Mouse (Mus musculus) layer of hippocampus, postnatal 25 days (tissue): ENCODE measurements around the gene 4931428L18Rik. TPM values are rescaled to one million over a fixed set of nuclear protein-coding genes. Genes with fewer than 3 reads are reported as not detected.

Source experiments
- DNase-seq, 2 experiments: peaks; one replicate each; pipeline ENCODE4 v3.0.0; 2022; ENCODE audit warnings: mixed read lengths in 2 of 2, low spot score in 1 of 2; ENCODE audit errors: extremely low spot score in 1 of 2
- total RNA-seq, 2 experiments: library from RNA; stranded (reverse); gene quantifications; 2 replicates each; pipeline ENCODE4 v1.2.3; 2021

Gene 4931428L18Rik
- total RNA-seq: not detected

GRCm38 (mm10) chr1:31222564-31222963, at the start of gene 4931428L18Rik, which contains the start of gene Pih1d3:
TSS of gene 4931428L18Rik (minus strand) at chr1:31222684.
TSS of gene Pih1d3 (plus strand) at chr1:31222838.
- DNase-seq: no peak

DNA sequence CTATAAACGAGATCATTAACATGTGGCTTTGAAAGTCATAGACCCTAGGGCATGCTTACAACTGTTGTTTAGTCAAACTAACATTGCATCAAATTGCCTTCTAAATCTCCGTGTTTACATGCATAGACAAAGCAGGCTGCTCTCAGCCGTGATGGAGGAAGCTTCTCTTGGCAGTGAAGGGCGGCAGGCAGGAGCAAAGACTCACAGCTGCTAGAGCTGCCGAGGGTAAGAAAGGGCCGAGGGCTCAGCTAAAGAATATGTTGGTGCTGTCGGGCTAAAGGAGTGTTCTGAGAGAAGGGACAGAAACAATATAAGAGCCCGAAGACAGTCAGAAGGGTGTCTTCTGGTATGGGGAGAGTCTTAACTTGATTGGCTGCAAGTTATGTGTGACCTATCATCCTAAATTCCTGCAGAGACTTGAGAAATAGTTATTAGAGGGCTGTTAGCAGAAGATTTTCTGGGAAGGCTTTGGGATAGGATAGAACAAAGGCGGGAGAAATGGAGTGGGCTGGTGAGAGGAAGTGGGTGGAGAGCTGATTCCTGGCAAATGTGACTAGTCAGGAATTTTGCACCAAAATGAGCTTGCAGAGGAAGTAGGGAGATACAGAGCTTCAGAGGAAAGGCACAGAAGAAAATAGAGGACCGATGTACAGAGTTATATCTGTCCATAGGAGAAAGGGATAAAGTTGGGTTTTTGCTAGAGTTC, 37.9 kb upstream of the 4931428L18Rik start:
- DNase-seq: no peak

DNA sequence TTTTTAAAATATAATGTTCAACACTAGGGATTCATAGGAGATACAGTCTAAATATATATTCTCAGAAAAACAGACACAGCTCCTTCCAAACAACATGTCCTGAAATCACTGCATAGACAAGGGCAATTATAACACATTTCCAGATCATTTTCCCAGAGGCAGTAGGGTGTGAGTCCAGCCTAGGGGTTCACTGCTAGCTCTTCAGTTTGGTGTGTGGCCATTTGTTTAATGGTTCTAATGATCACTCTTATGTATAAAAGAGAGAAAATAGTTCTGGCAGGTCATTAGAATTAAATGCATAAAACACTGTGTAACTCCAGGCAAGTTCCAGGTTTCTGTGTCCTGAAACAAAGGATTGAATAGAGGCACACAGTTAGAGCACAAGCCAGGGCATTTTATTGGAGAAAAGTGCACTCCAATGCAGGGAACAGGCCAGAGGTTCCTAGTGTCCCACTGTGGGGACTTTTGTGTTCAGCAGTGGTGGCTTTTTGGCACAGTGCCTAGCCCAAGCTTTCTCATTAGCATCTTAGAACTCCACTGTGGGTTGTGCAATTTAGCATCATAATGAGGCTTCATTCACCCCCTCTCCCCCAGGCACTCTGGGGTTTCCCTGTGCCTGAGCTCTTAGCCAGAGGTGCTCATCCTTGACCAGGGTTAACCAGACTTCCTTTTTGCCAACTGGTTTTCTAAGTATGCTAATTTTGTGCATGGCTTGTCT, 11.0 kb upstream of the 4931428L18Rik start:
- peak in 1 of 2 experiments; percentile 13 for DNase-seq

- DNase-seq: no peak
Observed at GRCm38 (mm10) chr1:31220599-31221250, 1.8 kb downstream of the 4931428L18Rik start.

DNA sequence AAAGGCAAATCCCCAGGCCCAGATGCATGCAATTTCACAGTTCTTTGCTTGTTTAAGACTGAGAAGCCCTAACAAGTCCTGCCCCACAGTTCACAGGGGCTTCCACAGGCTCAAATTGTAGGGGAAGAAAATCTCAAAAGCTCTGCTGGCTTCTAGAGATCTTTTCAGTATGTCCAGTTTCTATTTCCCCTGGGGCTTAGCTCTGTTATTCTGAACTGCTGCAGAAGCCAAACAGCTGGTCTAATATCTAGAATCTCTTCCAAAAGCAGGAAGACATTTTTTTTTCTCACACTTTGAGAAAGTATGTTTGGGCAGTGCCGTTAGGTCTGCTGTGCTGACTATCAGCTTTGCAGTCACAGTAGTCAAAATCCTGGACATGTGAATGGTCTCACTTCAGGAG, 7.7 kb downstream of the 4931428L18Rik start:
- DNase-seq: no peak

GRCm38 (mm10) chr1:31210144-31210543, 12.3 kb downstream of the 4931428L18Rik start:
- DNase-seq: peak in 1 of 2 experiments; percentile 62

GRCm38 (mm10) chr1:31205770-31206169, 16.7 kb downstream of the 4931428L18Rik start:
- DNase-seq: no peak

- DNase-seq: no peak
Observed at GRCm38 (mm10) chr1:31205346-31205745, 17.1 kb downstream of the 4931428L18Rik start.

DNA sequence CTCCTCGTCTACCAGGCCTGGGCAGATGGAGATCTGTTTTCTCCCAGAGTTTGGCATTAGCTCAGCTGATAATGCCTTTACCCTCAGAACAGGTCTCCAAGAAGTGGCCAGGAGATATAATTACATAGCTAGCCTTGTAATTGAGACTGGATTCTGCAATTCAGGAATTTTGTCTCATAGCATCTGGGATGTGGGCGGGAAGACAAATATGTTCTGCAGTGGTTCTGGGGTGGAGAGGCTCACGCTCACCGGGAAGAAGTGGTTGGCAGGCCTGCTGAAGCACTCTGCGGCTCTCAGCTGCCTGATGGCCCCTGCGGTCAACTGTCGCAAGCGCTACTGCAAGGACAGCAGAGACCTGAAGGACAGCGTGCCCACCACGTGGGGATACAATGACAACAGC, 18.7 kb downstream of the 4931428L18Rik start:
- DNase-seq: no peak

- DNase-seq: no peak
Observed at GRCm38 (mm10) chr1:31196959-31197358, 25.5 kb downstream of the 4931428L18Rik start.

GRCm38 (mm10) chr1:31195633-31196032, 26.9 kb downstream of the 4931428L18Rik start:
- no peak for DNase-seq

- DNase-seq: no peak
Observed at GRCm38 (mm10) chr1:31190237-31190866, 32.1 kb downstream of the 4931428L18Rik start.

DNA sequence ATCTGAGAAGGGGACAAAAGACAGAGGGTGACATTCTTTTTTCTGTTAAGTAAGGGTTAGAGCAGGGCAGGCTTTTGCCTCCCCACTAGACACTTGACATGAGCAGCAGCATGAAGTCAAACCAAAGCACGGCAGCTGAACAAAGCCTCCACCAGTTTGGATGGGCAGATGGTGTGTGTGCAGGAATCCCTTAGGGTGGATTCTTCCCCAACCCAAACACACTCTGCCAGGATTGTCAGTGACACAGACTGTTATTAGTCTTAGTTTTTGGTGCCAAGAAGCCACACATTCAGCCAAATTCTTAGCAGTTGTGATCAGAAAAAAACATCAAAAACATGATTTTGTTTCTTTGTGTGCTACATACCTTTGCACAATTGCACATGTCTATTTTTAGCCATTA, 44.2 kb downstream of the 4931428L18Rik start:
- peak; percentile 16 to 43 for DNase-seq

DNA sequence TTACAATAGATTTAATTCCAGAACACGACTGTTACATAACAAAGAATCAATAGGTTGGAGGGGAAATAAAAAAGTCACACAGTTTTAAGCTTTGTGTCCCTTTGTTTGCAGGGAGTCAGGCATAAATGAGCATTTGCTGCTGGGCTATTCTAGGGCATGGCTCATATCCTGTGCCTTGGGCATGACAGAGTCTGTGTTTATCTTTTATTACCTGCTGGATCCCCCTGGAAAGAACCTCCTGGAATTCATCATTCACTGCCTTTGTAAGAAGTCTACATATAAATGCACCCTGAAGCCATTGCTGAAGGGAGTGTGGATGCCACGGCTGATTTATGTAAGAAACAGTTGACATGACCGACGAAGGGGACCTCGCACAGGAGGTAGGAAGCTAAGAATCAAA, 46.4 kb downstream of the 4931428L18Rik start, which contains the start of gene Lgsn:
TSS of gene Lgsn (plus strand) at position 301 of the 400 bp plus-strand sequence.
- DNase-seq: no peak

DNA sequence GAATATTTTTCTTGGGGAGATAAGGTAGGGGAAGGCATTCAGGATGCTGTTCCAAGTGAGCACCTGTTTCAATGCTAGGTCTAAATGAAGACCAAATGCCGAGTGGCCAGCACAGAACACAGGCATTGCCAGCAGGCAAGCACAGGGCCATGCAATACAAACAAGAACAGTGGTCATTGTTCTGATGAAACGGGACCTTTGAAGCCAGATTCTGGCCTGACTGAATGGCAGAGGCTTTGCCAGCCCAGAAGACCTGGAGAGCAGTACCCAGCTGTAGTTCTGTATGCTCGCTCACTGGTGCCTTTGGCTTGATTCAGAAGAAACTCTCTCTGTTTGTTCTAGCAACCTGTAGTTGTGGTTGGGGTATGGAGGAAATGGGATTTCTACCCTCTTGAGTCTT, 47.1 kb downstream of the 4931428L18Rik start:
- DNase-seq: no peak

- no peak for DNase-seq
Observed at GRCm38 (mm10) chr1:31165326-31166121, 57.0 kb downstream of the 4931428L18Rik start.

DNA sequence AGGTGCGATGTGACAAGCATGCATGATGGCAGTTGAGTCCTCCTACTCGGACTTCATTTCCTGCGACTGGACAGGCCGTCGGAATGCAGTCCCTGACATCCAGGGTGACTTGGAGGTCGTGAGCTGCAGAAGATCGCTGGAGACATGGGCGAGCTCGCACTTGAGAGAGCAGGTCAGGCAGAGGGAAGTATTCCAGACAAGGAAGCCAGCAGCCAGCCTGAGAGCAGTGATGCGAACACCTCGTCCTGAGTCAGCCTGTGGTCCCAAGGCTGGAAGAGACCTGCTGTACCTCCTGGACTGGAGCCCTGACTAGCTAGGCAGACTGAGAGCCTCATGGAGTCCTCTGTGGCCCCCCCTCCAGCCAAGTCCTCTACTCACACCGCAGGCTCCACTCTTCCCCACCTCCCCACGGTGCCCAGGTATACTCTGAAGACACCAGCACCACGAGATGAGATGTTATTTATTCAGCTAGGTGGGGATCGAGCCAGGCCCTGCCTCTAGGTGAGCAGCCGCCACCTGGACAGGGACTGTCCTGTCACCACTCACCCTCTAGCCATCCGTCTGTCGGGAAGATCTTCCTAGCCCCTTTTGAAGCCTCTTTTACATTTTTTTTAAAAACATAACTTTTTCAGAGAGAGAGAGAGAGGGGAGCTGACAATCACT, 57.8 kb downstream of the 4931428L18Rik start:
- no peak for DNase-seq

GRCm38 (mm10) chr1:31156884-31157283, 65.6 kb downstream of the 4931428L18Rik start:
- no peak for DNase-seq

DNA sequence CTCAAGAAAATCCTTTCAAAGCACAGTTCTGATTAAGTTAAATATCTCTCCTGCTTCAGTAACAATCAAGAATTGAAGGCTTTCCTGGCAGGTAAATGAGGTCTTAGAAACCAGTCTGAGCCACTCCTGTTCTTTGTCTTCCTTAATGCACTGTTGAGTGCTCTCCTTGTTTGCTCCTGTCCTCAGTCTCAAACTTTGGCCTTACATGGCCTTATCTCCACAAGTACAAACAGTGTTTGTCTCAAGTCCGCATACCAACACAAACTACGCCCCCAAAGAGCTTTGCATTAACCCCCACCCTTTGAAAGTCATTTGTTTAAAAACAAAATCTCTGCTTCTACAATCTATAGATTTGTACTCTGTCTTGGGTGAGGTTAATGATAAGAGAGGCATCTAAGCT, 66.3 kb downstream of the 4931428L18Rik start:
- DNase-seq: no peak
